Mouse (Mus musculus): ENCODE results near the gene Hist1h2ad. TPM values are rescaled to one million over a fixed set of nuclear protein-coding genes. Genes with fewer than 3 reads are reported as not detected.
"Not testable (repeated sequence)": the region's sequence is repeated elsewhere in the genome, so short reads cannot be mapped to it uniquely, and the experiment has no call there.

Hist1h2ad gene
- polyA plus RNA-seq (2014; fragmentation: Nextera tagmentation; extraction: Ambion mirVana) = 2.9 and 5.3 TPM in 2 replicates

- H3K4me1 ChIP-seq (ENCODE audit: control insufficient read depth, insufficient read depth, low read length); H3K9me3 ChIP-seq (ENCODE audit: control insufficient read depth, low read length); H3K27me3 ChIP-seq (ENCODE audit: control insufficient read depth, insufficient read depth, low read length); H3K36me3 ChIP-seq (ENCODE audit: control insufficient read depth, insufficient read depth, low read length): not testable (repeated sequence)
- peak; percentile 92 for ATAC-seq (ENCODE audit: low FRiP score, low TSS enrichment)
- Histone ChIP-seq H3K27ac (ENCODE audit: low read depth, low read length) (peak within 1 kb of the TSS; percentile 94), H3K4me2 (replicated peaks; ENCODE audit: low read depth, low read length) (peak within 1 kb of the TSS; percentile 69), H3K9ac (ENCODE audit: low read depth, low read length) (peak within 1 kb of the TSS; percentile 82), H3K4me3 (ENCODE audit: low read length) (peak within 1 kb of the TSS; percentile 54)
- under 1% methylated on average over 30 of the region's 42 CpGs for WGBS
These were observed at the start of gene Hist1h2ad, which contains the start of gene Hist1h2bf for GRCm38 (mm10) chr13:23573898-23574524. TSS of gene Hist1h2ad (plus strand) at chr13:23574381. TSS of gene Hist1h2bf (minus strand) at chr13:23574196.

GRCm38 (mm10) chr13:23524654-23525053 lies 49.5 kb upstream of the Hist1h2ad start:
- Histone ChIP-seq H3K4me3 (ENCODE audit: low read length) (no peak overlapping the region; the same call in 1 of the 2 replicates), H3K4me1 (ENCODE audit: control insufficient read depth, insufficient read depth, low read length) (peaks cover 6% of the 10 kb centered on the region; the same call in 1 of the 2 replicates), H3K36me3 (ENCODE audit: control insufficient read depth, insufficient read depth, low read length) (no peaks in the 10 kb centered on the region), H3K9me3 (ENCODE audit: control insufficient read depth, low read length) (no peaks in the 10 kb centered on the region), H3K4me2 (replicated peaks; ENCODE audit: low read depth, low read length) (no peak overlapping the region), H3K27ac (ENCODE audit: low read depth, low read length) (no peak overlapping the region), H3K9ac (ENCODE audit: low read depth, low read length) (no peak overlapping the region), H3K27me3 (ENCODE audit: control insufficient read depth, insufficient read depth, low read length) (no peaks in the 10 kb centered on the region)
- peak; percentile 45 for ATAC-seq (ENCODE audit: low FRiP score, low TSS enrichment)
- 10% methylated on average over 5 of the region's 5 CpGs for WGBS

GRCm38 (mm10) chr13:23525901-23526300 lies 48.3 kb upstream of the Hist1h2ad start:
- Histone ChIP-seq H3K27ac (ENCODE audit: low read depth, low read length) (no peak overlapping the region), H3K27me3 (ENCODE audit: control insufficient read depth, insufficient read depth, low read length) (no peaks in the 10 kb centered on the region), H3K36me3 (ENCODE audit: control insufficient read depth, insufficient read depth, low read length) (no peaks in the 10 kb centered on the region), H3K4me1 (ENCODE audit: control insufficient read depth, insufficient read depth, low read length) (peaks cover 6% of the 10 kb centered on the region; the same call in 1 of the 2 replicates), H3K9me3 (ENCODE audit: control insufficient read depth, low read length) (no peaks in the 10 kb centered on the region), H3K4me3 (ENCODE audit: low read length) (peak overlapping the region; percentile 45), H3K9ac (ENCODE audit: low read depth, low read length) (peak overlapping the region; percentile 34; the same call in 1 of the 2 replicates), H3K4me2 (replicated peaks; ENCODE audit: low read depth, low read length) (peak overlapping the region; percentile 43)
- no peak for ATAC-seq (ENCODE audit: low FRiP score, low TSS enrichment)
- WGBS = 2% methylated on average over 10 of the region's 10 CpGs

GRCm38 (mm10) chr13:23526312-23526711 lies 47.9 kb upstream of the Hist1h2ad start:
- Histone ChIP-seq H3K36me3 (ENCODE audit: control insufficient read depth, insufficient read depth, low read length) (no peaks in the 10 kb centered on the region), H3K9ac (ENCODE audit: low read depth, low read length) (peak overlapping the region; percentile 35; the same call in 1 of the 2 replicates), H3K4me3 (ENCODE audit: low read length) (peak overlapping the region; percentile 45), H3K4me2 (replicated peaks; ENCODE audit: low read depth, low read length) (peak overlapping the region; percentile 43), H3K27me3 (ENCODE audit: control insufficient read depth, insufficient read depth, low read length) (no peaks in the 10 kb centered on the region), H3K4me1 (ENCODE audit: control insufficient read depth, insufficient read depth, low read length) (peaks cover 6% of the 10 kb centered on the region; the same call in 1 of the 2 replicates), H3K27ac (ENCODE audit: low read depth, low read length) (no peak overlapping the region), H3K9me3 (ENCODE audit: control insufficient read depth, low read length) (no peaks in the 10 kb centered on the region)
- WGBS = under 1% methylated on average over 17 of the region's 17 CpGs
- ATAC-seq (ENCODE audit: low FRiP score, low TSS enrichment) = peak; percentile 46; the same call in 1 of the 2 replicates

GRCm38 (mm10) chr13:23529005-23529404 lies 45.2 kb upstream of the Hist1h2ad start:
- ATAC-seq (ENCODE audit: low FRiP score, low TSS enrichment) = peak; percentile 16; the same call in 1 of the 2 replicates
- no peaks in the 10 kb centered on the region for H3K27me3 ChIP-seq (ENCODE audit: control insufficient read depth, insufficient read depth, low read length)
- no peak overlapping the region for H3K9ac ChIP-seq (ENCODE audit: low read depth, low read length)
- 46% methylated on average over 5 of the region's 5 CpGs for WGBS
- peaks cover 13% of the 10 kb centered on the region for H3K4me1 ChIP-seq (ENCODE audit: control insufficient read depth, insufficient read depth, low read length)
- H3K4me3 ChIP-seq (ENCODE audit: low read length) = 0 out of 2 replicates have a peak overlapping the region, but pooled peaks have one; percentile 0
- no peaks in the 10 kb centered on the region for H3K36me3 ChIP-seq (ENCODE audit: control insufficient read depth, insufficient read depth, low read length)
- no peaks in the 10 kb centered on the region for H3K9me3 ChIP-seq (ENCODE audit: control insufficient read depth, low read length)
- H3K27ac ChIP-seq (ENCODE audit: low read depth, low read length) = no peak overlapping the region
- H3K4me2 ChIP-seq (replicated peaks; ENCODE audit: low read depth, low read length) = peak overlapping the region; percentile 69; the same call in 1 of the 2 replicates

GRCm38 (mm10) chr13:23529480-23530165 lies 44.6 kb upstream of the Hist1h2ad start:
- Histone ChIP-seq H3K4me1 (ENCODE audit: control insufficient read depth, insufficient read depth, low read length) (peaks cover 13% of the 10 kb centered on the region), H3K9me3 (ENCODE audit: control insufficient read depth, low read length) (no peaks in the 10 kb centered on the region), H3K4me3 (ENCODE audit: low read length) (peak overlapping the region; percentile 62), H3K9ac (ENCODE audit: low read depth, low read length) (peak overlapping the region; percentile 89), H3K27ac (ENCODE audit: low read depth, low read length) (peak overlapping the region; percentile 99), H3K36me3 (ENCODE audit: control insufficient read depth, insufficient read depth, low read length) (no peaks in the 10 kb centered on the region), H3K27me3 (ENCODE audit: control insufficient read depth, insufficient read depth, low read length) (no peaks in the 10 kb centered on the region), H3K4me2 (replicated peaks; ENCODE audit: low read depth, low read length) (peak overlapping the region; percentile 69)
- 14% methylated on average over 2 of the region's 2 CpGs for WGBS
- no peak for ATAC-seq (ENCODE audit: low FRiP score, low TSS enrichment)

- ATAC-seq (ENCODE audit: low FRiP score, low TSS enrichment) = no peak
- Histone ChIP-seq H3K9me3 (ENCODE audit: control insufficient read depth, low read length) (no peaks in the 10 kb centered on the region), H3K27ac (ENCODE audit: low read depth, low read length) (peak overlapping the region; percentile 99), H3K27me3 (ENCODE audit: control insufficient read depth, insufficient read depth, low read length) (no peaks in the 10 kb centered on the region), H3K4me2 (replicated peaks; ENCODE audit: low read depth, low read length) (peak overlapping the region; percentile 69), H3K4me1 (ENCODE audit: control insufficient read depth, insufficient read depth, low read length) (peaks cover 13% of the 10 kb centered on the region), H3K9ac (ENCODE audit: low read depth, low read length) (peak overlapping the region; percentile 89), H3K4me3 (ENCODE audit: low read length) (peak overlapping the region; percentile 62), H3K36me3 (ENCODE audit: control insufficient read depth, insufficient read depth, low read length) (no peaks in the 10 kb centered on the region)
- under 1% methylated on average over 20 of the region's 20 CpGs for WGBS
These were observed 43.8 kb upstream of the Hist1h2ad start for GRCm38 (mm10) chr13:23530181-23530900.

GRCm38 (mm10) chr13:23530901-23531875 lies 43.0 kb upstream of the Hist1h2ad start, which contains the start of gene Hist1h4h:
TSS of gene Hist1h4h (plus strand) at chr13:23531050.
- peak within 1 kb of the TSS; percentile 99 for H3K27ac ChIP-seq (ENCODE audit: low read depth, low read length)
- H3K9me3 ChIP-seq (ENCODE audit: control insufficient read depth, low read length) = no peaks in the 10 kb centered on the region
- H3K4me1 ChIP-seq (ENCODE audit: control insufficient read depth, insufficient read depth, low read length) = peaks cover 14% of the 10 kb centered on the region
- no peaks in the 10 kb centered on the region for H3K27me3 ChIP-seq (ENCODE audit: control insufficient read depth, insufficient read depth, low read length)
- peak; percentile 76 for ATAC-seq (ENCODE audit: low FRiP score, low TSS enrichment)
- WGBS = under 1% methylated on average over 51 of the region's 70 CpGs
- H3K4me3 ChIP-seq (ENCODE audit: low read length) = peak within 1 kb of the TSS; percentile 62
- H3K36me3 ChIP-seq (ENCODE audit: control insufficient read depth, insufficient read depth, low read length) = no peaks in the 10 kb centered on the region
- peak within 1 kb of the TSS; percentile 89 for H3K9ac ChIP-seq (ENCODE audit: low read depth, low read length)
- peak within 1 kb of the TSS; percentile 69 for H3K4me2 ChIP-seq (replicated peaks; ENCODE audit: low read depth, low read length)
